Mouse (Mus musculus) midbrain, embryonic 12.5 days (tissue): ENCODE measurements around the gene Bclaf3. TPM values are rescaled to one million over a fixed set of nuclear protein-coding genes. Genes with fewer than 3 reads are reported as not detected.
"Not testable (repeated sequence)": the region's sequence is repeated elsewhere in the genome, so short reads cannot be mapped to it uniquely, and the experiment has no call there.

ENCODE experiments used
- ATAC-seq: fragments of 200-750 bp; cut with Nextera tagmentation; 2 replicates; pipeline ENCODE4 v1.8.0; 2017; ENCODE audit warnings: low read depth, moderate TSS enrichment, moderate library complexity; ENCODE audit not compliant: low FRiP score
- H3K27ac ChIP-seq: fragments of 300-500 bp; sonication (generic); replicated peaks from 2 replicates; pipeline ENCODE4 v1.5.1; 2016; ENCODE audit warnings: mild to moderate bottlenecking
- H3K27me3 ChIP-seq: fragments of 300-500 bp; sonication (generic); 2 replicates; pipeline ENCODE4 v1.6.1; 2016; ENCODE audit warnings: mild to moderate bottlenecking
- H3K36me3 ChIP-seq: fragments of 300-500 bp; sonication (generic); 2 replicates; pipeline ENCODE4 v1.6.1; 2016
- H3K4me1 ChIP-seq: fragments of 300-500 bp; sonication (generic); 2 replicates; pipeline ENCODE4 v1.6.1; 2016
- H3K4me2 ChIP-seq: fragments of 300-500 bp; sonication (generic); replicated peaks from 2 replicates; pipeline ENCODE4 v1.6.1; 2016; ENCODE audit warnings: mild to moderate bottlenecking, moderate library complexity
- H3K4me3 ChIP-seq: fragments of 300-500 bp; sonication (generic); 2 replicates; pipeline ENCODE4 v1.5.1; 2016; ENCODE audit warnings: mild to moderate bottlenecking
- H3K9ac ChIP-seq: fragments of 300-500 bp; sonication (generic); replicated peaks from 2 replicates; pipeline ENCODE4 v1.6.1; 2016; ENCODE audit warnings: mild to moderate bottlenecking, moderate library complexity
- H3K9me3 ChIP-seq: fragments of 300-500 bp; sonication (generic); 2 replicates; pipeline ENCODE4 v1.6.1; 2016; ENCODE audit warnings: mild to moderate bottlenecking
- WGBS: fragments of 180-500 bp; shearing (Covaris S2); methylation state at CpG from one replicate; pipeline ENCODE4 v1.1.7; 2016; 5-methylcytosine and 5-hydroxymethylcytosine counted together
- polyA plus RNA-seq: library from polyadenylated mRNA; unstranded; fragments of >200 nt; fragmentation: Nextera tagmentation; extraction: Ambion mirVana; gene quantifications from 2 replicates; pipeline ENCODE4 v1.2.1, GENCODE M21; 2016

Bclaf3 gene
- polyA plus RNA-seq, 1 experiment from 2014 or later, result 35.0 TPM

- ATAC-seq, result peak; percentile 46
- Histone ChIP-seq H3K36me3 (no peaks in the 10 kb centered on the region), H3K4me1 (no peaks in the 10 kb centered on the region), H3K4me2 (peak overlapping the region; percentile 50), H3K9me3 (no peaks in the 10 kb centered on the region), H3K9ac (peak overlapping the region; percentile 64), H3K27me3 (peaks cover 5% of the 10 kb centered on the region), H3K4me3 (peak overlapping the region; percentile 66), H3K27ac (peak overlapping the region; percentile 83)
- WGBS, result 23% methylated on average over 34 of the region's 56 CpGs
Measured at GRCm38 (mm10) chrX:159532811-159533462, 6.4 kb downstream of the Bclaf3 start.

- Histone ChIP-seq H3K9me3 (no peaks in the 10 kb centered on the region), H3K9ac (no peak overlapping the region), H3K4me1 (no peaks in the 10 kb centered on the region), H3K27ac (no peak overlapping the region), H3K36me3 (0 out of 2 replicates have a peak, but pooled peaks cover 5% of the 10 kb centered on the region), H3K4me3 (no peak overlapping the region), H3K27me3 (peaks cover 11% of the 10 kb centered on the region; the same call in 1 of the 2 replicates), H3K4me2 (no peak overlapping the region)
- WGBS, result 91% methylated on average over 18 of the region's 18 CpGs
- ATAC-seq, result no peak
Measured at GRCm38 (mm10) chrX:159541936-159542335, 15.4 kb downstream of the Bclaf3 start.

DNA sequence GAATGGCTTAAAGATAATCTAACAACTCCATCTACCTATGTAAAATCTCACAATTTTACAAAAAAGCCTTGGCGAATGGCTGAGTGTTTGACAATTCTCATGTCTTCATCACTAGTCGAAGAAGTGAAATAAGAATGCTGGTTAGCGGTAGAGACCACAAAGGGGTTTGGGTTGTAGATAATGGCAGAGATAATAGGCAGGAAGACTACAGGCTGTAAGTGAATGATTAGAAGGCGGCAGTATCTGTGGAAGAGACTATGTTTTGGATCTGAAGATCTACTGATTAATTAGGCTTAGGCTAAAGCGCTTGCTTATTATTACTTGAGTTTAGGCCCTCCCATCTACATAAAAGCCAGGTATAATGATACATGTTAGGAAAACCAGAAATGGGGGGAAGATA lies 20.6 kb downstream of the Bclaf3 start:
- 94% methylated on average over 5 of the region's 5 CpGs for WGBS
- Histone ChIP-seq H3K36me3 (0 out of 2 replicates have a peak, but pooled peaks cover 2% of the 10 kb centered on the region), H3K9ac (no peak overlapping the region), H3K9me3 (no peaks in the 10 kb centered on the region), H3K4me3 (no peak overlapping the region), H3K27ac (no peak overlapping the region), H3K27me3 (peaks cover 2% of the 10 kb centered on the region; the same call in 1 of the 2 replicates), H3K4me1 (no peaks in the 10 kb centered on the region), H3K4me2 (no peak overlapping the region)
- ATAC-seq, result no peak

DNA sequence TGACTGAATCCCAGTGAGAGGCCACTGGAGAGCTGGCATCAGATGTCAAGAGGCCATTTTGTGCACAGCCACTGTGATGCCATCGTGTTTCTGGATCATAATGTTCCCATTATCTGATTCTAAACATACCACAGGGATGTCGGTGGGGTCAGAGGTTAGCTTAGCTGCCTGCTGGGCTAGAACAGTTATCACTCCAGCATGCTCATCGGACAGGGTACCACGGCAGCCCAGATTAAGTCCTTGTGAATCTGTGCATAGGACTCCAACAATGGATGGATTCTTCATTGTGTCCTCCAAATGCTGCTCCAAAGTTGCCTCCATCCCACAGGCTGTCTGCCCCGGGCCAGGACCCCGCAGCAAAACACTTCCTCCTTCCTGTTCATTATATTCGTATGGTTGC lies 58.2 kb downstream of the Bclaf3 start:
- not testable (repeated sequence) for H3K4me1 ChIP-seq, H3K4me3 ChIP-seq, H3K27ac ChIP-seq, H3K36me3 ChIP-seq, H3K9me3 ChIP-seq, H3K4me2 ChIP-seq, H3K9ac ChIP-seq, H3K27me3 ChIP-seq
- WGBS, result 57% methylated on average over 7 of the region's 7 CpGs
- ATAC-seq, result peak; percentile 71; the same call in 1 of the 2 replicates

DNA sequence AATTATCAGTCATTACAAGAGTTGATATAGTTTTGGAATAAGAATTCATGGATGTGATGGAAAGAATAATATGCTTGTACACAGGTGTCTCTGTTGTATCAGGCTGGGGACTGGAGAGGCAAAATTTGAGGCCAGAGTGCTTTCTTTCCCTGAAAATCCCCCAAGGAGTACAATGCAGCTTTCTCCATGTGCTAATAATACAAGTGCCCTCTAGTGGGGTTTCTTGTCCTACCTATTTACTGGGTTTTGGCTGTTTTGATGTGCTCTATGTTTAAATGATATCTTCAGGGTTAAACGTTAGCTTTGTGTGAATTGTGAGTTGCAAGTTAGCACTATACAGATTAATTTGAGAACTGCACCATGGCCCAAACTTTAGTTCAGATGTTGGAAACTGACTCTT lies 65.1 kb downstream of the Bclaf3 start:
- H3K4me1 ChIP-seq, result no peaks in the 10 kb centered on the region
- no peak overlapping the region for H3K4me3 ChIP-seq
- H3K9me3 ChIP-seq, result no peaks in the 10 kb centered on the region
- H3K4me2 ChIP-seq, result no peak overlapping the region
- H3K9ac ChIP-seq, result no peak overlapping the region
- ATAC-seq, result no peak
- no peak overlapping the region for H3K27ac ChIP-seq
- no peaks in the 10 kb centered on the region for H3K36me3 ChIP-seq
- WGBS, result 87% methylated on average over 1 of the region's 1 CpGs
- peaks cover 3% of the 10 kb centered on the region; the same call in 1 of the 2 replicates for H3K27me3 ChIP-seq

DNA sequence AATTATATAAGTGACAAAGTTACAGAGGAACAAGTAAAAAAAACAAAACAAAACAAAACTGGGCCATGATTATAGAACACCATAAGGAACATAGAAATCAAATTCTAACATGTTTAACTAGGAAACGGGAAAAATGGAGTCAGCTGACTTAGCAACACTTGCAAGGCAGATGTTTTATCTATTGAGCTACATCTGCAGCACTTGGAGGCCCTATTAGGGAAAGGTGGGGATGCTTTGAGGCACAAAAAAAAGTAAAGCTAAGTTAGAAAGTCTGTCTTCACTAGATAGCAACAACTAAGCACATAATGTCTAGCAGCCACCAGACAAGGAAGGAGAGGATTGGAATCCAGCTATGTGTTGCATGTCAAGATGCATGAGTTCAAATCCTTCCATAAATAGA lies 71.0 kb downstream of the Bclaf3 start:
- Histone ChIP-seq H3K4me2 (no peak overlapping the region), H3K36me3 (no peaks in the 10 kb centered on the region), H3K9me3 (no peaks in the 10 kb centered on the region), H3K9ac (no peak overlapping the region), H3K4me1 (no peaks in the 10 kb centered on the region), H3K27ac (no peak overlapping the region), H3K4me3 (no peak overlapping the region), H3K27me3 (peaks cover 3% of the 10 kb centered on the region; the same call in 1 of the 2 replicates)
- ATAC-seq, result no peak
- WGBS, result 82% methylated on average over 1 of the region's 1 CpGs

- no peaks in the 10 kb centered on the region for H3K4me1 ChIP-seq
- no peak for ATAC-seq
- no peaks in the 10 kb centered on the region for H3K36me3 ChIP-seq
- 53% methylated on average over 2 of the region's 2 CpGs for WGBS
- H3K4me2 ChIP-seq, result no peak overlapping the region
- no peak overlapping the region for H3K9ac ChIP-seq
- no peak overlapping the region for H3K27ac ChIP-seq
- H3K9me3 ChIP-seq, result no peaks in the 10 kb centered on the region
- no peak overlapping the region for H3K4me3 ChIP-seq
- H3K27me3 ChIP-seq, result no peaks in the 10 kb centered on the region
Measured at GRCm38 (mm10) chrX:159604832-159605231, 78.3 kb downstream of the Bclaf3 start.

DNA sequence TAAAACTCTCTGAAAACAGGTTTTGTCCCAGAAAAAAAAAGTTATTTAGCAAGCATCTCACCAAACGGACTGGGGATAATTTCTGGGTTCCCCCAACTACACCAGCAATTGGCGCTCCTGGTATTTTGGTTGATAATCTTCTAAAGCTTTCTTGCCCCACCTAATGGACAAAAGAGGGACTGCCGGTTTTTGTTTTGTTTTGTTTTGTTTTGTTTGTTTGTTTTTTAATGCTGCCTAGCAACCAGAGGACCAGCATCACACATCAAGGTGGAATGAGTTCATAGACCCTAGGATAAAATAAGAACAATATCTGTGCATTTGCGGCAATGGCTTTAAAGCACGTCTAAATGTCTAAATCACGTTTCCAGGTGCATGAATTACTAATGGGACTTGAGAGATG lies 80.4 kb downstream of the Bclaf3 start:
- ATAC-seq, result no peak
- Histone ChIP-seq H3K4me1 (no peaks in the 10 kb centered on the region), H3K27ac (no peak overlapping the region), H3K4me3 (no peak overlapping the region), H3K9ac (no peak overlapping the region), H3K27me3 (no peaks in the 10 kb centered on the region), H3K36me3 (no peaks in the 10 kb centered on the region), H3K9me3 (no peaks in the 10 kb centered on the region), H3K4me2 (no peak overlapping the region)
- 49% methylated on average over 6 of the region's 6 CpGs for WGBS

DNA sequence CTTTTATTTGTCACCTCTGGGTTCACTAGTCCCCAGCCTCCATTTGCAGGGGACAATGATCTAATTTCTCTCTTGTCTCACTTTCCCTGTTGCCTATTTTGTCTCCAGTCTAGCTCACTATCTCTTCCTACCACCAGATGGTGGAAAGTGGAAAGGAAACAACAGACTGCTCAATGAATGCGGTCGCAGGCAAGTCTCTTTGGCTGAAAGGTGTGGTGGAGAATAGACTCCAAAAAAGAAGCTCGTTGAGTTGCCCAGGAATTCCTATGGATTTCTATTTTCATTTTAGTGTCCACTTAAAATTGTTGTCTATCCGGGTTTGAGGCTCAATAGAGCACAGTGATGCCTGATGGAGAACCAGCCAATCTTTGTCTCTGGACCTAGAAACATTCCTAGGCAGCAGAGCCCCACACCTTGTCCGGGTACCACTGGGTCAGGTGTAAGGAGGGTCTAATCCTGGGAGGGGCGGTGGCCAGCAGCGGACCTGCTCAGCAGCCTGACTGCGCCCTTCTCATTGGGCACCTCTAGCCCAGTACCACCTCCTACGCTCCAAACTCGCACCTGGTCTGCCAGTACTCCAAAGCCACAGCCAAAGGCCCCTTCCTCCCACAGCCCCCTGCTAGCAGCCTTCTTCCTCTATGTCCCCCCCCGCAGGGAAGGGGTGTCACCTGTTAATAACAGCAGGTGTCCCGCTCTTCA lies 99.9 kb downstream of the Bclaf3 start:
- 32% methylated on average over 12 of the region's 12 CpGs for WGBS
- peaks cover 47% of the 10 kb centered on the region for H3K27me3 ChIP-seq
- no peaks in the 10 kb centered on the region for H3K4me1 ChIP-seq
- peak; percentile 45 for ATAC-seq
- H3K9me3 ChIP-seq, result no peaks in the 10 kb centered on the region
- peak overlapping the region; percentile 28; the same call in 1 of the 2 replicates for H3K9ac ChIP-seq
- peak overlapping the region; percentile 58 for H3K4me3 ChIP-seq
- peak overlapping the region; percentile 53 for H3K4me2 ChIP-seq
- no peaks in the 10 kb centered on the region for H3K36me3 ChIP-seq
- no peak overlapping the region for H3K27ac ChIP-seq

DNA sequence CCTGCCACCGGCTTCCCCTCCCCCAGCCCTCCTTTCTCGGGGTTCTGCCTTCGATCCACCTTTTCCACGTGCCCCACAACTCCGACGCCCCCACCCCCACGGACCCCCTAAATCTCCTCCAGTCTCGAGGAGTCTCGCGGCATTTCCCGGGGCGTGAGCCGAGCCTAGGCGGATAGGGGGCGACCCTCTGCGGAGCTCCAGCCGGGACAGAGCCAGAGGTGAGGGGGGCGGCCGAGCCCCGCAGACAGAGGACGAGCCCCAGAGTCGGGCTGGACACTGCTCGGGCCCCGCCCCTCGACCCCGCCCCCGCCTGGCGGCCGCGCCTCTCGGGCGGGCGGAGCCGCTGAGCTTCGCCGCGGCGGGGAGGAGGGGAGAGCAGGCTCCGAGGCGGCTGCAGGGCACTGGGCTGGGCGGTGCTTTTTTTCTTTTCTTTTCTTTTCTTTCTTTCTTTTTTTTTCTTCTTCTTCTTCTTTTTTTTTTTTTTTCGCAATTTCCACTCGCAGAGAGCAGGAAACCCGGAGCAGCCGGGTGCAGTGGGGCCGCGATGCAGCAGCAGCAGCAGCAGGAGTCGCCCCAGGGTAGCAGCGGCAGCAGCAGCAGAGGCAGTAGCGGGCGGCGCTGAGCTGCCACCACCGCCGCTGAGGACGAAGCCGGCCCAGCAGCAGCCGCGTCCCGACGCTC lies 100.6 kb downstream of the Bclaf3 start, which contains the start of gene Sh3kbp1:
Gene Sh3kbp1 (plus strand): TSS at position 366 of the 681 bp plus-strand sequence.
- peak within 1 kb of the TSS; percentile 71 for H3K9ac ChIP-seq
- 28% methylated on average over 43 of the region's 60 CpGs for WGBS

GRCm38 (mm10) chrX:159627588-159628566 lies 101.4 kb downstream of the Bclaf3 start:
- 20% methylated on average over 54 of the region's 56 CpGs for WGBS
- Histone ChIP-seq H3K27me3 (peaks cover 40% of the 10 kb centered on the region), H3K4me1 (no peaks in the 10 kb centered on the region), H3K4me2 (peak overlapping the region; percentile 58), H3K9me3 (no peaks in the 10 kb centered on the region), H3K9ac (peak overlapping the region; percentile 71), H3K36me3 (no peaks in the 10 kb centered on the region), H3K27ac (peak overlapping the region; percentile 77), H3K4me3 (peak overlapping the region; percentile 58)
- peak; percentile 77 for ATAC-seq

More for the DNA sequence above, 100.6 kb downstream of the Bclaf3 start, which contains the start of gene Sh3kbp1:
- Histone ChIP-seq H3K36me3 (no peaks in the 10 kb centered on the region), H3K4me2 (peak within 1 kb of the TSS; percentile 58), H3K4me1 (no peaks in the 10 kb centered on the region), H3K9me3 (no peaks in the 10 kb centered on the region), H3K27ac (peak within 1 kb of the TSS; percentile 77), H3K4me3 (peak within 1 kb of the TSS; percentile 58), H3K27me3 (peaks cover 47% of the 10 kb centered on the region)
- ATAC-seq, result peak; percentile 92
